9 mouse cellular contexts compared by ENCODE assay signal in genomic region chr2:58906814-58907516, GRCm38 (mm10). TPM values are rescaled to one million over a fixed set of nuclear protein-coding genes. Genes with fewer than 3 reads are reported as not detected.
DNase-seq lines count a peak whose midpoint lies in the region; ATAC-seq and TF ChIP-seq lines count a peak whose summit lies in the region.
"Had no signal": no experiment of that assay in that cellular context is flagged by ENCODE, and none has a peak within 500 bp of the region (broad histone marks: within the 10 kb centered on the region; RNA-seq: fewer than 3 reads in every experiment).

No protein-coding gene starts in this region.

- no peaks in the 10 kb centered on the region for H3K9me3 ChIP-seq in heart, postnatal 0 days (replicated peaks; ENCODE audit: control insufficient read depth, low read length)
- H3K9me3 ChIP-seq in forebrain, embryonic 16.5 days (ENCODE audit: control insufficient read depth, low read length) = no peaks in the 10 kb centered on the region
- no peaks in the 10 kb centered on the region for H3K9me3 ChIP-seq in forebrain, embryonic 12.5 days
- H3K9me3 ChIP-seq: limb, embryonic 15.5 days had no signal

- no peak for TF ChIP-seq EP300 in heart, postnatal 0 days (IDR thresholded peaks at IDR 0.05; ENCODE audit: low read depth)

- H3K36me3 ChIP-seq in heart, postnatal 0 days (replicated peaks; ENCODE audit: control insufficient read depth, insufficient read depth, low read length) = no peaks in the 10 kb centered on the region
- no peaks in the 10 kb centered on the region for H3K36me3 ChIP-seq in forebrain, embryonic 16.5 days (ENCODE audit: control insufficient read depth, insufficient read depth)
- H3K36me3 ChIP-seq in forebrain, embryonic 12.5 days (replicated peaks) = no peaks in the 10 kb centered on the region
- H3K36me3 ChIP-seq: limb, embryonic 15.5 days had no signal

- H3K27ac ChIP-seq in heart, postnatal 0 days (ENCODE audit: low read depth) = no peak overlapping the region
- no peak overlapping the region for H3K27ac ChIP-seq in forebrain, embryonic 16.5 days (ENCODE audit: low read length)
- H3K27ac ChIP-seq in left cerebral cortex, adult 2 months = no peak overlapping the region
- no peak overlapping the region for H3K27ac ChIP-seq in forebrain, embryonic 12.5 days
- H3K27ac ChIP-seq: limb, embryonic 15.5 days had no signal

- no peaks in the 10 kb centered on the region for H3K27me3 ChIP-seq in heart, postnatal 0 days (ENCODE audit: control insufficient read depth, insufficient read depth, low read length)
- H3K27me3 ChIP-seq in forebrain, embryonic 16.5 days (replicated peaks; ENCODE audit: control insufficient read depth, insufficient read depth, low read length) = no peaks in the 10 kb centered on the region
- H3K27me3 ChIP-seq in forebrain, embryonic 12.5 days = no peaks in the 10 kb centered on the region
- H3K27me3 ChIP-seq: limb, embryonic 15.5 days had no signal

- H3K4me1 ChIP-seq in heart, postnatal 0 days (ENCODE audit: control insufficient read depth, insufficient read depth) = peaks cover 10% of the 10 kb centered on the region
- no peaks in the 10 kb centered on the region for H3K4me1 ChIP-seq in forebrain, embryonic 16.5 days (replicated peaks; ENCODE audit: control insufficient read depth, insufficient read depth, low read length)
- no peaks in the 10 kb centered on the region; the same call in 1 of the 2 replicates for H3K4me1 ChIP-seq in forebrain, embryonic 12.5 days
- H3K4me1 ChIP-seq: limb, embryonic 15.5 days had no signal

- no peak for TF ChIP-seq CTCF in heart, postnatal 0 days (IDR thresholded peaks at IDR 0.05; ENCODE audit: low read depth)
- no peak for TF ChIP-seq CTCF in left cerebral cortex, adult 2 months (IDR thresholded peaks at IDR 0.05)

- peak overlapping the region; percentile 38 for H3K9ac ChIP-seq in heart, postnatal 0 days (replicated peaks; ENCODE audit: low read depth, low read length)
- H3K9ac ChIP-seq in forebrain, embryonic 16.5 days (replicated peaks; ENCODE audit: low read depth, low read length) = no peak overlapping the region
- no peak overlapping the region for H3K9ac ChIP-seq in forebrain, embryonic 12.5 days
- H3K9ac ChIP-seq: limb, embryonic 15.5 days had no signal

- H3K4me2 ChIP-seq in heart, postnatal 0 days (ENCODE audit: low read depth, low read length) = peak overlapping the region; percentile 61
- H3K4me2 ChIP-seq in forebrain, embryonic 16.5 days (ENCODE audit: low read length) = no peak overlapping the region
- H3K4me2 ChIP-seq in forebrain, embryonic 12.5 days = no peak overlapping the region
- H3K4me2 ChIP-seq: limb, embryonic 15.5 days had no signal

- ATAC-seq in CD4-positive, CD25-positive, alpha-beta regulatory T cell, adult 4 months = peak; percentile 96
- no peak; the same call in 1 of the 2 replicates for ATAC-seq in heart, postnatal 0 days (ENCODE audit: insufficient read depth, low read depth)
- peak; percentile 79 for ATAC-seq in megakaryocyte, adult 5-6 weeks (ENCODE audit: poor library complexity, severe bottlenecking)
- no peak for ATAC-seq in forebrain, embryonic 16.5 days
- no peak for ATAC-seq in forebrain, embryonic 12.5 days (ENCODE audit: low FRiP score)

- peak; percentile 70 for DNase-seq in CD4-positive helper T cell, adult 2 months (ENCODE audit: low read depth, low spot score)
- DNase-seq in heart, postnatal 0 days (ENCODE audit: low spot score) = peak; percentile 33
- no peak for DNase-seq in layer of hippocampus, postnatal 25 days (ENCODE audit: extremely low spot score in 1 of 2, low spot score in 1 of 2)
- no peak for DNase-seq in left cerebral cortex, adult 2 months (ENCODE audit: extremely low spot score in 1 of 2, low spot score in 2 of 2)

- peak overlapping the region; percentile 29 for H3K4me3 ChIP-seq in heart, postnatal 0 days (ENCODE audit: low read depth, low read length)
- no peak overlapping the region for H3K4me3 ChIP-seq in forebrain, embryonic 16.5 days (replicated peaks; ENCODE audit: low read length)
- no peak overlapping the region for H3K4me3 ChIP-seq in left cerebral cortex, adult 2 months
- no peak overlapping the region for H3K4me3 ChIP-seq in forebrain, embryonic 12.5 days (replicated peaks)
- H3K4me3 ChIP-seq: limb, embryonic 15.5 days had no signal

- WGBS in heart, postnatal 0 days = 17% methylated on average over 14 of the region's 14 CpGs
- 71% methylated on average over 14 of the region's 14 CpGs for WGBS in forebrain, embryonic 16.5 days
- WGBS in forebrain, embryonic 12.5 days = 78% methylated on average over 14 of the region's 14 CpGs

- intact Hi-C loops in left cerebral cortex, adult 2 months (cut with DNase I) = no loop called here

RNA-seq across cellular contexts. Expression of gene Gm11099, which starts 47.7 kb away (rescaled TPM):
- not detected for polyA plus RNA-seq in CD4-positive, CD25-positive, alpha-beta regulatory T cell, adult 4 months (2017; shearing (Covaris generic))
- not detected in 2 replicates for total RNA-seq in heart, postnatal 0 days (2014; rRNA removed; ENCODE audit: low replicate concordance)
- not detected in 2 replicates for polyA plus RNA-seq in heart, postnatal 0 days (2015; fragmentation: Nextera tagmentation; extraction: Ambion mirVana)
- not detected in 2 replicates for total RNA-seq in megakaryocyte, adult 5-6 weeks (2015)
- not detected in 2 replicates for total RNA-seq in megakaryocyte, adult 5-6 weeks (2017)
- not detected in 2 replicates for polyA plus RNA-seq in forebrain, embryonic 16.5 days (2015; fragmentation: Nextera tagmentation; extraction: Ambion mirVana)
- total RNA-seq in layer of hippocampus, postnatal 25 days (2021) = not detected
- total RNA-seq in left cerebral cortex, adult 2 months (2021) = not detected
- not detected in 2 replicates for polyA plus RNA-seq in forebrain, embryonic 12.5 days (2016; fragmentation: Nextera tagmentation; extraction: Ambion mirVana)
- polyA plus RNA-seq: limb, embryonic 15.5 days had no signal

Comparison
In these comparisons a context has a peak if more than half of its experiments do, and no peak if none do; other contexts are left out.
1. DNase-seq: peak in CD4-positive helper T cell, adult 2 months (single experiment) and heart, postnatal 0 days (single experiment); none in layer of hippocampus, postnatal 25 days (0 of 2) and left cerebral cortex, adult 2 months (0 of 2).
2. ATAC-seq: peak in CD4-positive, CD25-positive, alpha-beta regulatory T cell, adult 4 months (single experiment) and megakaryocyte, adult 5-6 weeks (single experiment); none in heart, postnatal 0 days (single experiment), forebrain, embryonic 16.5 days (single experiment) and forebrain, embryonic 12.5 days (single experiment).